Mouse (Mus musculus): ENCODE measurements around the gene Mast1.

DNA sequence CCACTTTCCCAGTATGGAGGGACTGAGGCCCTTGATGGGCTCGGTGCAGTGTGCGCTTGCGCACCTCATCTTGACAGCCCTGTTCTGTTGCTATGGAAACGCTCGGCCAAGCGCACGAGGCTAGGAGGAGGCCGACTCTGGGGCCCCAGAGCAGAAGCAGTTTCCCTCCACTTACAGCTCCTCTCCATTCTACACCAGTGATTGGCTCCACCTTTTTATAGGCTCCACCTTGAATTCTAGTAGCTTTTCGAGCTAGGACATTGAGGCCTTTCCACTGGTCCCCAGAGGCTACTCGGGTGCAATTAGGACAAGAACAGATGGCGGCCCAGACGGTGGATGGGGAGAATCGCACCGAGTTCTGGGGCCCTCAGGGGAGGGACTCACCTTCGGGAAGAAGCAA, 2.3 kb downstream of the Mast1 start:
- TF ChIP-seq CTCF (IDR thresholded peaks at IDR 0.05; ENCODE audit: control insufficient read depth, insufficient read depth, insufficient read length) = no peak
- no peak for TF ChIP-seq MAX (IDR thresholded peaks at IDR 0.05)

Measured in C2C12 (cell line).